Mouse (Mus musculus): Measurements from ENCODE around the gene Gm49450.

- no peak for TF ChIP-seq POLR2A (IDR thresholded peaks at IDR 0.05; ENCODE audit: insufficient read depth, low read depth, low read length)
- TF ChIP-seq CTCF (IDR thresholded peaks at IDR 0.05), result no peak
Measured at GRCm38 (mm10) chr15:98922581-98922980, 30.8 kb downstream of the Gm49450 start.
